Mouse (Mus musculus) hindbrain, embryonic 13.5 days (tissue): ENCODE measurements around the gene Tnpo1. TPM values are rescaled to one million over a fixed set of nuclear protein-coding genes. Genes with fewer than 3 reads are reported as not detected.
A peak's percentile ranks its signal among the peaks of the same experiment; 100 is the strongest.

Experiments
- ATAC-seq: fragments of 200-750 bp; cut with Nextera tagmentation; 2 replicates; pipeline ENCODE4 v1.8.0; 2017; ENCODE audit warnings: moderate TSS enrichment; ENCODE audit not compliant: low FRiP score
- H3K27ac ChIP-seq: fragments of 300-500 bp; sonication (generic); 2 replicates; pipeline ENCODE4 v1.5.1; 2015; ENCODE audit warnings: inconsistent platforms, mild to moderate bottlenecking, moderate library complexity
- H3K27me3 ChIP-seq: fragments of 300-500 bp; sonication (generic); 2 replicates; pipeline ENCODE4 v1.6.1; 2015; ENCODE audit warnings: mild to moderate bottlenecking, inconsistent platforms
- H3K36me3 ChIP-seq: fragments of 300-500 bp; sonication (generic); 2 replicates; pipeline ENCODE4 v1.6.1; 2015; ENCODE audit warnings: mild to moderate bottlenecking, inconsistent platforms
- H3K4me1 ChIP-seq: fragments of 300-500 bp; sonication (generic); replicated peaks from 2 replicates; pipeline ENCODE4 v1.6.1; 2015; ENCODE audit warnings: inconsistent platforms
- H3K4me2 ChIP-seq: fragments of 300-500 bp; sonication (generic); 2 replicates; pipeline ENCODE4 v1.6.1; 2015; ENCODE audit warnings: inconsistent platforms, mild to moderate bottlenecking, moderate library complexity
- H3K4me3 ChIP-seq: fragments of 300-500 bp; sonication (generic); 2 replicates; pipeline ENCODE4 v1.5.1; 2015; ENCODE audit warnings: mild to moderate bottlenecking, inconsistent platforms
- H3K9ac ChIP-seq: fragments of 300-500 bp; sonication (generic); 2 replicates; pipeline ENCODE4 v1.6.1; 2015; ENCODE audit warnings: mild to moderate bottlenecking, inconsistent platforms
- H3K9me3 ChIP-seq: fragments of 300-500 bp; sonication (generic); 2 replicates; pipeline ENCODE4 v1.6.1; 2016; ENCODE audit warnings: inconsistent platforms
- WGBS: fragments of 180-500 bp; shearing (Covaris S2); methylation state at CpG from one replicate; pipeline ENCODE4 v1.1.7; 2015; 5-methylcytosine and 5-hydroxymethylcytosine counted together
- polyA plus RNA-seq: library from polyadenylated mRNA; unstranded; fragments of >200 nt; fragmentation: Nextera tagmentation; extraction: Ambion mirVana; gene quantifications from 2 replicates; pipeline ENCODE4 v1.2.1, GENCODE M21; 2015

The Tnpo1 gene
- polyA plus RNA-seq: 59.5 and 62.5 TPM in 2 replicates

DNA sequence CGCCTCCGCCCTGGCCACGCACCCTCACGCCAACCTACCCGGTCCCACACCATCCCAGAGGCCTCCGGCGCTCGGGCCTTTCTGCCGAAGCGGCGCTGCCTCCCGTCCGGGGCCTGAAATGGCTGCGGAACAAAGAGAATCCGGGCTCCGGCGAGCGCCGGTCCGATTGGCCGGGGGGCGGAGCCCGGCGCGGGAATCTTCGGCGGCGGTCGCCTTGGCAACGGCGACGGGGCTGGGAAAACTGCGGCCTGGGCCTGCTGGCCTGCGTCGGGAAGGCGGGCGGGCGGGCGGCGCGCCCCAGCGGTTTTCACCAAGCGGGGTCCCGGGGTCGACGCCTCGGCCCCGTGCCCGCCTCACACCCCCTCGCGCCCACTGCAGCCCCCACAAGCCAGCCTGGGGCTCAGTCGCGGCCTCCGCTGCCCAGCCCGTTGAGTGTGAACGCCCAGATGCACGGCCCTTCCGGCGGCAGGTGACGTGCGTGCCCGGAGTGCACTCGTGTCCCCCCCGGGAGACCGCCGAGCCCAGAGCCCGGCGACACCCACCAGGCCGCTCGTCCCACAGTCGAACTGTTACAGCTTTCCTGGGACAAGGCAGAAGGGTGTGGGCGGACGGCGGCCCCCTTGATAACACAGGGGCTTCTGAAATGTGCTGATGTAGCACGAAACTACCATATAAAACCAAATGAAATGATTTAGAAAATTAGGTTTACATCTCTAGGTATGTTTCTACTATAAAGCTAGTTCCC lies at the start of gene Tnpo1:
TSS of gene Tnpo1 (minus strand) at position 172 of the 745 bp plus-strand sequence.
- under 1% methylated on average over 75 of the region's 75 CpGs for WGBS
- Histone ChIP-seq H3K4me2 (peak within 1 kb of the TSS; percentile 87), H3K4me3 (peak within 1 kb of the TSS; percentile 98), H3K36me3 (peaks cover 14% of the 10 kb centered on the region), H3K9ac (peak within 1 kb of the TSS; percentile 100), H3K4me1 (peaks cover 31% of the 10 kb centered on the region), H3K27me3 (no peaks in the 10 kb centered on the region), H3K9me3 (no peaks in the 10 kb centered on the region), H3K27ac (peak within 1 kb of the TSS; percentile 99)
- ATAC-seq: peak; percentile 96

DNA sequence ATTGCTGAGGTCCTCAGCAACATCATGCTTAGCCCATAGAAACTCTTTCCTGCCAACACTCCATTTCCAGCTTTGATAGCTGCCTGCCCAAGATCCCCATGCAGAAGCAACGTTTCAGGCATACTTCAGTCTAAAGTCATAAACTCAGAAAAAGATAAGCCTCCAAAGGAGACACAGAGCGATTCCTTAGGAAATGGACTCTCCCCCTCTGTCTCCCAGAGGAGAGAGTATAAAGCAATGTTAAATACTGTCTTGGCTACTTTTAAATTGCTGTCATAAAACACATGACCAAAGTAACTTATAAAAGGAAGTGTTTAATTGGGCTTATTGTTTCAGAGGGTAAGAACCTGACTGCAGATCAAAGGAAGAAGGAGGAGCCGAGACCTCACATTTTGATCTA lies 45.9 kb upstream of the Tnpo1 start:
- Histone ChIP-seq H3K27me3 (no peaks in the 10 kb centered on the region), H3K27ac (no peak overlapping the region), H3K9me3 (no peaks in the 10 kb centered on the region), H3K9ac (no peak overlapping the region), H3K4me3 (no peak overlapping the region), H3K4me1 (no peaks in the 10 kb centered on the region), H3K4me2 (no peak overlapping the region), H3K36me3 (no peaks in the 10 kb centered on the region)
- WGBS: 87% methylated on average over 3 of the region's 3 CpGs
- no peak for ATAC-seq

DNA sequence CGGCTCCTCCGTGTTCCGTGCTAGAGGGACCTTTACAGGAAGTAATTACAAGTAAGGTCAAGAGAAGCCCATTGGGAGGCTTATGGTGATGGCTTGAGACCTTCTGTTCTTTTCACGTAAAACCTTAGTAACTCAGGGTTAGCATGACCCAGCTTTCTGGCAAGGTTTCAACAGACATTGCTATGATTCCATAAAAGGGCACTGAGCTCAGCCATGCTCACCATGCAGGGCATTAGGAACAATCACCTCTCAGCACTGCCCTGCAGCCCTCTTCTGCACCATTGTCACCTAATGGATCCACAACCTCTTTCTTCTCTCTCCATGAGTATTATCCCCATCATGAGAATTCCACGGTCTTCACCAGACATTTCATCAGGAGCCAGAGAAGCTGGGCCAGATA lies 45.5 kb upstream of the Tnpo1 start:
- H3K9me3 ChIP-seq: no peaks in the 10 kb centered on the region
- 78% methylated on average over 5 of the region's 5 CpGs for WGBS
- no peak overlapping the region for H3K4me3 ChIP-seq
- no peak overlapping the region for H3K9ac ChIP-seq
- ATAC-seq: no peak
- no peaks in the 10 kb centered on the region for H3K36me3 ChIP-seq
- H3K4me1 ChIP-seq: no peaks in the 10 kb centered on the region
- H3K27ac ChIP-seq: no peak overlapping the region
- no peaks in the 10 kb centered on the region for H3K27me3 ChIP-seq
- H3K4me2 ChIP-seq: no peak overlapping the region

DNA sequence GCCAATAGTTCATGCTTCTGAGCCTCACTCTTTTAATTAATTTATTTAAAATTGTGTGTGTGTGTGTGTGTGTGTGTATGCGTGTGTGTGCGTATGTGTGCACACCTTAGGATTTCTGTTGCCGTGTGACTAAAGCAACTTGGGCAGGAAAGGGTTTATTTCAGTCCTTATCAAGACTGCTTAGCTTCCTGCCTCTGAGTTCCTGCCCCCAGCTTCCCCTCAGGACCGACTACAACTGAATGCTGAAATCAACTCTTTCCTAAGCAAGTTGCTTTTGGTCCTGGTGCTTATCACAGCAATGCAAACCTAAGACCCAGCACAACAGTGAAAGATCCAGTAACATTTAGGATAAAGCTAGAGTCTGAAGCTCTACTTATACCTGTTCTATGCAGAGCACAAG lies 42.3 kb upstream of the Tnpo1 start:
- Histone ChIP-seq H3K4me1 (no peaks in the 10 kb centered on the region), H3K9me3 (no peaks in the 10 kb centered on the region), H3K27ac (no peak overlapping the region), H3K4me2 (no peak overlapping the region), H3K27me3 (no peaks in the 10 kb centered on the region), H3K4me3 (no peak overlapping the region), H3K36me3 (no peaks in the 10 kb centered on the region), H3K9ac (no peak overlapping the region)
- 88% methylated on average over 4 of the region's 4 CpGs for WGBS
- ATAC-seq: no peak

DNA sequence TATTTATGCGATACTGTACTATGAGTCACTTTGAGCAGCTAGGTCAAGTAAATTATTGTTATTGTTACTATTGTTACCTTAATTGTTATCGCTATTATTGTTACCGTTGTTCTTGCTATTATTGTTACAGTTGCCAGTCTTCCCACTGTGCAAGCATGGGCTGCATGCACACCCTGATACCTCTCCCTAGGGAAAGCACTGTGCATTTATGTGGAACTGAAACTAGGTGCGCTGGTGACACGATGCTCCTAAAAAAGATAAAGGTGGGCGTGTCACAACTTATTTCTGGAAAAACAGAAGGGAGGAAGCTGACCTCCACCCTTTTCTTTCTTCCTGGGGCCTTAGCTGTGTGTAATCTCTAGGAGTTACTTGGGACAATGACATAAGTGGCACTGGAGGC lies 41.8 kb upstream of the Tnpo1 start:
- Histone ChIP-seq H3K4me2 (no peak overlapping the region), H3K36me3 (no peaks in the 10 kb centered on the region), H3K9ac (no peak overlapping the region), H3K4me3 (no peak overlapping the region), H3K27me3 (no peaks in the 10 kb centered on the region), H3K27ac (no peak overlapping the region), H3K9me3 (no peaks in the 10 kb centered on the region), H3K4me1 (no peaks in the 10 kb centered on the region)
- 92% methylated on average over 6 of the region's 6 CpGs for WGBS
- ATAC-seq: no peak

DNA sequence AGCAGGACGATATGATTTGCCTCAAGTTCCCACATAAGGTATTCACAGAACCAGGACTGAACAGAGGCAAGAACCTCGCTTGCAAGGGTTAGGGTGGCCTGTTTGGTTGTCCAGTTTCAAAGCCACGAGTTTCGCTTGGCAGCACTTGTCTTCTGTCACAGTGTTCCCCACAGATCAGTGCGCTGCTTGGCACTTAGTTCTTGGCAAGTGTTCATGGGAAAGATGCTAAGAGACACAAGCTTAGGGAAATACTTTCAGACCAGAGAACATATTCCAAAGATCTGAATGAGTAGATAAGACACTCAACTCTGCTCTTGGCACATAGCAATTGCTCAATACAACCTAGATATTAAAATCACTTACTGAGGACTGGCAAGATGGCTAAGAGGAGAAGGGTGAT lies 40.4 kb upstream of the Tnpo1 start:
- WGBS: 90% methylated on average over 5 of the region's 5 CpGs
- Histone ChIP-seq H3K36me3 (no peaks in the 10 kb centered on the region), H3K4me3 (no peak overlapping the region), H3K9me3 (no peaks in the 10 kb centered on the region), H3K9ac (no peak overlapping the region), H3K27ac (no peak overlapping the region), H3K27me3 (no peaks in the 10 kb centered on the region), H3K4me2 (no peak overlapping the region), H3K4me1 (no peaks in the 10 kb centered on the region)
- no peak for ATAC-seq

DNA sequence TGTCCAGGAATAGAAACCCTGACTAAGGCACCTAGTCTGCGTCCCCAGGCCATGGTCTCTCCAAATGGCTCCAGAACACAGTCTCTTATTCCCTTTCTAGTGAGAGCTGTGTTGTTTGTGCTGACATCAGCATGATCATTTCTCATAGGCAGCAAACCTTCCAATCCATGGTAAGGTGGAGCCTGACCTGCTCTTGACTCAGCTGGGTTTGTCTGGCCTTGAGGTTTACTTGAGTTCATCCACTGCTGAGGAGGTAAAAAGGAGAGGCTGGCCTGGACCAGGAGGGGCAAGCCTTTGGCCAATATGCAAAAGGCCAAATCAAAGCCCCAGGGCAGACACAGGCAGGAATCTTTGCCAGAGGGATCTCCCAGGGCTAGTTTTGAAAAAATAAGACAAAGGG lies 37.4 kb upstream of the Tnpo1 start:
- Histone ChIP-seq H3K9ac (no peak overlapping the region), H3K27me3 (no peaks in the 10 kb centered on the region), H3K4me1 (no peaks in the 10 kb centered on the region), H3K36me3 (no peaks in the 10 kb centered on the region), H3K4me3 (no peak overlapping the region), H3K4me2 (no peak overlapping the region), H3K9me3 (no peaks in the 10 kb centered on the region), H3K27ac (no peak overlapping the region)
- no peak for ATAC-seq
- WGBS: 95% methylated on average over 1 of the region's 1 CpGs

DNA sequence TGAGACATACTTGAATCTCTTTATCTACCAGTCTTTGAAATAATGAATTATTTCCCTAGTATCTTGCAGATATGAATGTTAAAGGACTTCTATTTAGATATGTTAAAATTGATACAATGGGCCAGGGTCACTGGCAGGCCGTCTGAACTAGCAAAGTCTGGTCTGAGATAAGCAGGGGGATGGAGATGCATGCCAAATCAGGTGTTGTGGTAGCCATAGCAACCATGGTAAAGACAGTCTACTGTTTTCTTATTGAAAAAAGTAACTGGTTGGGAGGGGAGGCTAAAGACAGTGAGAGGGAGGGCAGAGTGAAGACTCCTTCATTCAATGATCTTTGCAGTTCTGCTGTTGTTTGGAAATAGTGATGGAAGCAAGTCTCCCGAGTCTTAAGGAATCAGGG lies 32.0 kb upstream of the Tnpo1 start:
- WGBS: 28% methylated on average over 2 of the region's 2 CpGs

DNA sequence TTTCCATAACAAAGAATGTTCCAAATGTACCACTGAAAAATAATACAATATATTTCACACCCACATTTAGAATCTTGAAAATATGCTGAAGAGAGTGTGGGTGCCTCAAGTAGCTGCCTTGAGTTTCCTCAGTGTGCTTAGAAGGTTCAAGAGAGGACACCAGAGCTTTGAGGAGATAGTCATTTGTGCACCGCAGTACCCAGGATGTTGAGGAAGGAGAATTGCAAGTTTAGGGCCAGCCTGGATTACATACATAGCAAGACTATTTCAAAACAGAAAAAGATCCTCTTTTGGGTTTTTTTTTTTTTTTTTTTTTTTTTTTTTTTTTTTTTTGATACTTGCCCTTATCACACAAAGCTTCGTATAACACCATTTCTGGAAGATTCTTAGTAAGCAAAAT lies 30.0 kb upstream of the Tnpo1 start:
- 0 out of 2 replicates have a peak, but pooled peaks cover 5% of the 10 kb centered on the region for H3K4me1 ChIP-seq
- H3K27me3 ChIP-seq: no peaks in the 10 kb centered on the region
- H3K36me3 ChIP-seq: no peaks in the 10 kb centered on the region
- ATAC-seq: no peak
- H3K4me3 ChIP-seq: no peak overlapping the region
- 91% methylated on average over 2 of the region's 2 CpGs for WGBS
- H3K9ac ChIP-seq: no peak overlapping the region
- no peaks in the 10 kb centered on the region for H3K9me3 ChIP-seq
- H3K4me2 ChIP-seq: no peak overlapping the region
- no peak overlapping the region for H3K27ac ChIP-seq

More for the DNA sequence above, 32.0 kb upstream of the Tnpo1 start:
- Histone ChIP-seq H3K36me3 (no peaks in the 10 kb centered on the region), H3K4me3 (no peak overlapping the region), H3K27me3 (no peaks in the 10 kb centered on the region), H3K9ac (no peak overlapping the region), H3K27ac (no peak overlapping the region), H3K9me3 (no peaks in the 10 kb centered on the region), H3K4me2 (no peak overlapping the region), H3K4me1 (0 out of 2 replicates have a peak, but pooled peaks cover 5% of the 10 kb centered on the region)
- no peak for ATAC-seq

DNA sequence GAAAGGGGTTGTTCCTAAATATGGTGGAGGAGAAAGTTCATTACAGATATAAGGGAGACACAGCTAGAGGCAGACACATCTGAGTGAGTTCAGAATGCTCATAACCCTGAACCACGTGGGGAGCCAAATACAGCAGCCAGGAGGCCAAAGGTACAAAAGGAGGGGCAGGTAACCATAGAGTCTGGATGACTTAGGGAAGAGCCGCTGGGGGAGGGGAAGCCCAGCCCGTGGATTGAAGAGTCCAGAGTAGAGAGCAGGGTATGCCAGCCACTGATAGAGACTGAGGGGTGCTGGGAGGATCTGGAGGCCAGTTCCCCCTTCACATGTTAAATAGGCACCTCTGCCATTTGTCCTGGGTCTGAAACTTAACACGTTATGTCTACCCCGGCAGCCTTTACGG lies 29.5 kb upstream of the Tnpo1 start:
- Histone ChIP-seq H3K27me3 (no peaks in the 10 kb centered on the region), H3K9ac (no peak overlapping the region), H3K27ac (no peak overlapping the region), H3K4me3 (no peak overlapping the region), H3K4me2 (no peak overlapping the region), H3K36me3 (no peaks in the 10 kb centered on the region), H3K4me1 (0 out of 2 replicates have a peak, but pooled peaks cover 5% of the 10 kb centered on the region), H3K9me3 (no peaks in the 10 kb centered on the region)
- WGBS: 70% methylated on average over 6 of the region's 6 CpGs
- ATAC-seq: no peak

DNA sequence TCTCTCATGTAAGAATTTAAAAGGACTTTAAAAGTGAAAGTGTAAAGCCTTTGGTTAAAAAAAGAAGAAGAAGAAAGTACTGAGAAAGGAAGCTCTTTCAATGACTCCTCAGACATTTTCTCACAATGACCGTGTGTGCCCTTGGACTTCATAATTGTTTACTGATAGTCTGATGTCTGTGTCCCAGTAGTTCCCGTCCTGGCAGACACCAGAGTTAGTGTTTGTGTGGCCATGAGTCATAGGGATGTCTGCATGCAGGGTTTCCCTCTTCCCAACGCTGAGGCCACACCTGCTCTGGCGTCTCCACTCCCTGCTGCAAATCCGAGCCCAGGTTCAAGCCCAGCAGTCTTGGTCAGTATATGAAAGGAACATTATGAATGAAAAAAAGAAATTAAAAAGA lies 29.0 kb upstream of the Tnpo1 start:
- H3K27ac ChIP-seq: no peak overlapping the region
- 62% methylated on average over 5 of the region's 5 CpGs for WGBS
- H3K4me2 ChIP-seq: no peak overlapping the region
- H3K36me3 ChIP-seq: no peaks in the 10 kb centered on the region
- H3K27me3 ChIP-seq: no peaks in the 10 kb centered on the region
- H3K4me3 ChIP-seq: no peak overlapping the region
- H3K4me1 ChIP-seq: 0 out of 2 replicates have a peak, but pooled peaks cover 5% of the 10 kb centered on the region
- ATAC-seq: no peak
- no peaks in the 10 kb centered on the region for H3K9me3 ChIP-seq
- H3K9ac ChIP-seq: no peak overlapping the region

DNA sequence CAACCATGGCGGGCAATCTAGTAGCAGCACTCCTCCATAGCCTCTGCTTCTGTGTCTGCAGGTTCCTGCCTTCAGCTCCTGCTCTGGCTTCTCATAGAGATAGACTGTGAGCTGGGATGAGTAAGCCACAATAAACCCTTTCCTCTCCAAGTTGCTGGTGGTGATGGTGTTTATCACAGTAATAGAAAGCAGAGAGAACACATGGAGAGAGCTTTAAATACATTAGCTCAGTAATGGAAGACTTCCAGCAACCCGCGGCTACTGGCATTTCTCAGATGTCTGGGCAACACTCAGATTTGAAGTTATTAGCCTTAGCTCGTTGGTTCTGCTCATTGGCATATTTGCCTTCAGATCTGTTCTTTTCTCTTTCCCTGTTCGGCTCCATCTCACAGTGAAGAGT lies 27.6 kb upstream of the Tnpo1 start:
- no peak for ATAC-seq

DNA sequence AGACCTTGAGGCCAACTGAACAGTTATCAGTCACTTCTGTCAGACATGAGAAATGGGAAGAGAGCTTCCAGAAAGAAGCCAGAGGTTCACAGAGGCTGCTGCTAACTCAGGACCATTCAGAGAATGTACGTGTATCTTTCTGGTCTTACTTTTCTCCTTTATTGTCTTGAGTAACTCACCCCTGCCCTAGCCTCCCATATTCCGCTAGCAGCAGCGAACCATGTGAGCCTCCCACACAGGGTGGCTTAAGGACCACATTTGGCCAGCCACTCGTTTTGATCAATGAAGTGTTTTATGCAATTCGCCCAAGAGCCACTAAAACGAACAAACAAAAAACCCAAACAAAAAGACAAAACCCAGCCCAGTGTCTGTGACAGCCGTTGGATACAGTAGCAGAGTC lies 25.8 kb upstream of the Tnpo1 start:
- Histone ChIP-seq H3K9ac (no peak overlapping the region), H3K4me2 (no peak overlapping the region), H3K27ac (no peak overlapping the region), H3K36me3 (no peaks in the 10 kb centered on the region), H3K4me3 (no peak overlapping the region), H3K9me3 (no peaks in the 10 kb centered on the region), H3K4me1 (no peaks in the 10 kb centered on the region), H3K27me3 (no peaks in the 10 kb centered on the region)
- 60% methylated on average over 7 of the region's 7 CpGs for WGBS
- no peak for ATAC-seq

More for the DNA sequence above, 27.6 kb upstream of the Tnpo1 start:
- 83% methylated on average over 5 of the region's 5 CpGs for WGBS
- Histone ChIP-seq H3K27me3 (no peaks in the 10 kb centered on the region), H3K9me3 (no peaks in the 10 kb centered on the region), H3K4me1 (0 out of 2 replicates have a peak, but pooled peaks cover 5% of the 10 kb centered on the region), H3K9ac (no peak overlapping the region), H3K4me2 (no peak overlapping the region), H3K27ac (no peak overlapping the region), H3K4me3 (no peak overlapping the region), H3K36me3 (no peaks in the 10 kb centered on the region)
